Mouse (Mus musculus) midbrain, embryonic 10.5 days (tissue): ENCODE results near the gene Psmc2. TPM values are rescaled to one million over a fixed set of nuclear protein-coding genes. Genes with fewer than 3 reads are reported as not detected.

Experiments used
- DNase-seq: peaks from one replicate; pipeline ENCODE4 v3.0.0-alpha.2; 2017; ENCODE audit warnings: low spot score
- H3K27ac ChIP-seq: fragments of 300-500 bp; sonication (generic); replicated peaks from 2 replicates; pipeline ENCODE4 v1.5.1; 2016; ENCODE audit warnings: mild to moderate bottlenecking
- H3K27me3 ChIP-seq: fragments of 300-500 bp; sonication (generic); 2 replicates; pipeline ENCODE4 v1.6.1; 2016; ENCODE audit warnings: low read depth, mild to moderate bottlenecking; ENCODE audit not compliant: poor library complexity, severe bottlenecking
- H3K36me3 ChIP-seq: fragments of 300-500 bp; sonication (generic); 2 replicates; pipeline ENCODE4 v1.6.1; 2016; ENCODE audit warnings: mild to moderate bottlenecking, moderate library complexity
- H3K4me1 ChIP-seq: fragments of 300-500 bp; sonication (generic); 2 replicates; pipeline ENCODE4 v1.6.1; 2016
- H3K4me3 ChIP-seq: fragments of 300-500 bp; sonication (generic); 2 replicates; pipeline ENCODE4 v1.5.1; 2016; ENCODE audit warnings: mild to moderate bottlenecking, moderate library complexity
- H3K9me3 ChIP-seq: fragments of 300-500 bp; sonication (generic); replicated peaks from 2 replicates; pipeline ENCODE4 v1.6.1; 2016; ENCODE audit warnings: mild to moderate bottlenecking
- WGBS: fragments of 180-500 bp; shearing (Covaris S2); methylation state at CpG from one replicate; pipeline ENCODE4 v1.1.7; 2016; 5-methylcytosine and 5-hydroxymethylcytosine counted together
- polyA plus RNA-seq: library from polyadenylated mRNA; unstranded; fragments of >200 nt; fragmentation: Nextera tagmentation; extraction: Ambion mirVana; gene quantifications from 2 replicates; pipeline ENCODE4 v1.2.1, GENCODE M21; 2016

The Psmc2 gene
- polyA plus RNA-seq, 1 experiment from 2014 or later: 261 TPM

- 16% methylated on average over 6 of the region's 6 CpGs for WGBS
- peaks cover 13% of the 10 kb centered on the region for H3K4me1 ChIP-seq
- no peaks in the 10 kb centered on the region for H3K9me3 ChIP-seq
- H3K27ac ChIP-seq: no peak overlapping the region
- H3K27me3 ChIP-seq: no peaks in the 10 kb centered on the region
- no peak overlapping the region for H3K4me3 ChIP-seq
- DNase-seq: no peak
- no peaks in the 10 kb centered on the region for H3K36me3 ChIP-seq
Measured at GRCm38 (mm10) chr5:21827643-21828042, 42.6 kb downstream of the Psmc2 start.

GRCm38 (mm10) chr5:21828855-21829254, 43.8 kb downstream of the Psmc2 start:
- no peaks in the 10 kb centered on the region for H3K9me3 ChIP-seq
- H3K27ac ChIP-seq: no peak overlapping the region
- no peak for DNase-seq
- H3K27me3 ChIP-seq: no peaks in the 10 kb centered on the region
- peaks cover 13% of the 10 kb centered on the region for H3K4me1 ChIP-seq
- 66% methylated on average over 4 of the region's 4 CpGs for WGBS
- H3K36me3 ChIP-seq: no peaks in the 10 kb centered on the region
- H3K4me3 ChIP-seq: no peak overlapping the region

DNA sequence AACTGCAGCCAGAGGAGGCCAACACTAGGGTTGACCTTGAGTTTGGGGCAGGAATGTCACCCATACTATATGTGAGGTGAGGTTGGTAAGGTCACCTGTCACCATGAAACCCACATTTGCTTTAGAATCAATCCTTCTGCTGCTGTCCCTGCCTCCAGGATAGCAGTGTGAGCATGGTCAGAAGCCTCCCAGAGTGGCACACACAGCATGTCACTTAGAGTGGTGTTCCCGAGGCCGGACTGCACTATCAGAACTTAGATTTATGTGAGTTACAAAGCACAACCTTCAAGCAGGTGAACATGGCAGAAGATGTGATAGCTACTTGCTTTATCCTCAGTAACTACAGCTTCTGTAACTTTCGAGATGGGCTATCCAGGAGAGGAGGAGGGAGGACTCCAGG, 46.7 kb downstream of the Psmc2 start:
- Histone ChIP-seq H3K4me1 (peaks cover 5% of the 10 kb centered on the region), H3K36me3 (no peaks in the 10 kb centered on the region), H3K9me3 (no peaks in the 10 kb centered on the region), H3K27ac (no peak overlapping the region), H3K27me3 (no peaks in the 10 kb centered on the region), H3K4me3 (no peak overlapping the region)
- DNase-seq: no peak
- 92% methylated on average over 3 of the region's 3 CpGs for WGBS

DNA sequence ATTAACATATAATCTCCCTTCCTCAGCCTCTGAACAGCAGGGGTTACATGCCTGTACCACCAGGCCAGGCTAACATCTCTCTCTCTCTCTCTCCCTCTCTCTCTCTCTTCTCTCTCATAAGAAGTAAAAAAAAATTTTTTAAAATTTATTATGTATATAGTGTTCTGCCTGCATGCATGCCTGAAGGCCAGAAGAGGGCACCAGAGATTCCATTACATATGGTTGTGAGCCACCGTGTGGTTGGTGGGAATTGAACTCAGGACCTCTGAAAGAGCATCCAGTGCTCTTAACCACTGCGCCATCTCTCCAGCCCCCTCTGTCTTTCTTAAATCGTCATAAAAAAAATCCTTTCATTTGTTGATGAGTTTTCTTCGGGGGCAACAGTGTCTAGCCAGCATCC, 59.6 kb downstream of the Psmc2 start:
- H3K36me3 ChIP-seq: no peaks in the 10 kb centered on the region
- no peaks in the 10 kb centered on the region for H3K4me1 ChIP-seq
- no peaks in the 10 kb centered on the region for H3K9me3 ChIP-seq
- H3K4me3 ChIP-seq: no peak overlapping the region
- DNase-seq: no peak
- H3K27me3 ChIP-seq: no peaks in the 10 kb centered on the region
- no peak overlapping the region for H3K27ac ChIP-seq
- WGBS: 74% methylated on average over 4 of the region's 4 CpGs

- WGBS: 86% methylated on average over 20 of the region's 20 CpGs
- Histone ChIP-seq H3K4me1 (no peaks in the 10 kb centered on the region), H3K9me3 (no peaks in the 10 kb centered on the region), H3K27ac (no peak overlapping the region), H3K4me3 (no peak overlapping the region), H3K27me3 (no peaks in the 10 kb centered on the region), H3K36me3 (no peaks in the 10 kb centered on the region)
- DNase-seq: no peak
Measured at GRCm38 (mm10) chr5:21846616-21847290, 61.7 kb downstream of the Psmc2 start.

- no peaks in the 10 kb centered on the region for H3K9me3 ChIP-seq
- H3K27ac ChIP-seq: no peak overlapping the region
- 85% methylated on average over 6 of the region's 6 CpGs for WGBS
- no peaks in the 10 kb centered on the region for H3K36me3 ChIP-seq
- H3K4me3 ChIP-seq: no peak overlapping the region
- no peaks in the 10 kb centered on the region for H3K4me1 ChIP-seq
- DNase-seq: no peak
- H3K27me3 ChIP-seq: no peaks in the 10 kb centered on the region
Measured at GRCm38 (mm10) chr5:21847438-21847837, 62.4 kb downstream of the Psmc2 start.

DNA sequence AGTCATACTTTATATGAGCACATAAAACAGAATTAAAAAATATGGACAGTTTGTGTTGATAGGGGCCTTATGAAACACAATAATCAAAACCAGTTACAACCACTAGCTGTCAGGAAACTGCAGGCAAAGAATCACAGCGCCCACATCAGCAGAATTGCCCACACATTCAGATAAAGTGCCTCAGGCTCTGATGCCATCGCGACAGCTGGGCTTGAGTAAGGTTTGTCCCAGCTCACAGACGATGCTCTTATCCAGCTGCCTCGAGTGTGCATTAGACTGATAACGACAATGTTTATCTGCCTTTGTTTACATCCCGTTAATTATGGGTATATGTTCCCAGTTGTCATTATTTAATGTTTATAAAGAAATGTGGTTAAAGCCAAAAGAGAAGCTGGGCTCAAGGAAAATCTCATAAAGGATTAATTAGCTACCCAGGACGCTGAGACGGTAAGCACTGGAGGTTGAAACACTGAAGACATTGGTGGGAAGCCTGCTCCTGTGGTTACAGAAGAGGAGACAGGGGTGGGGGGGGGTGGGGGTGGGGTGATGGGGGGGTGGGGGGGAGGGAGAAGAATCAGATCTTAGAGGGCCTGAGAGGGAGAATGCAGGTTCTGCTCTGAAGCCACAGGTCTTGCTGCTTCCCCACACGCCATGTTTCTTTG, 66.7 kb downstream of the Psmc2 start:
- 73% methylated on average over 10 of the region's 10 CpGs for WGBS
- Histone ChIP-seq H3K27ac (no peak overlapping the region), H3K36me3 (no peaks in the 10 kb centered on the region), H3K9me3 (no peaks in the 10 kb centered on the region), H3K4me3 (no peak overlapping the region), H3K4me1 (no peaks in the 10 kb centered on the region), H3K27me3 (no peaks in the 10 kb centered on the region)
- no peak for DNase-seq

Other genes with a start within 250 kb of the Psmc2 start
- gene Lrrc17, start 241.7 kb upstream of the Psmc2 start, polyA plus RNA-seq: 5.6 and 10.6 TPM in 2 replicates
- gene Fbxl13, start 139.6 kb upstream of the Psmc2 start, polyA plus RNA-seq: 0.15 and 0.48 TPM in 2 replicates
- 66.9 and 74.4 TPM in 2 replicates for gene Armc10, start 139.5 kb upstream of the Psmc2 start, polyA plus RNA-seq
- 10.4 and 14.8 TPM in 2 replicates for gene Napepld, start 83.9 kb upstream of the Psmc2 start, polyA plus RNA-seq
- gene Pmpcb, start 48.1 kb upstream of the Psmc2 start, polyA plus RNA-seq: 87.0 and 88.6 TPM in 2 replicates
- 89.0 and 100 TPM in 2 replicates for gene Dnajc2, start within 50 bp of the Psmc2 start, polyA plus RNA-seq
- gene Slc26a5, start 80.3 kb downstream of the Psmc2 start, polyA plus RNA-seq: 0.05 TPM in 1 of 2 replicates, not detected in the other